Mouse (Mus musculus): Measurements from ENCODE around the gene Ehbp1. TPM values are rescaled to one million over a fixed set of nuclear protein-coding genes. Genes with fewer than 3 reads are reported as not detected.

Ehbp1 gene
- polyA plus RNA-seq, 1 experiment: 2.5 TPM

GRCm38 (mm10) chr11:22180146-22180545 lies 161.9 kb downstream of the Ehbp1 start:
- no peak for DNase-seq
- Histone ChIP-seq H3K36me3 (ENCODE audit: control insufficient read depth, insufficient read depth, low read length) (no peaks in the 10 kb centered on the region), H3K27ac (ENCODE audit: insufficient read depth, low read depth, low read length) (no peak overlapping the region)

GRCm38 (mm10) chr11:22178569-22178968 lies 163.5 kb downstream of the Ehbp1 start:
- no peak overlapping the region for H3K4me3 ChIP-seq (ENCODE audit: insufficient read depth, low read depth, low read length)
- TF ChIP-seq CTCF (conservative IDR thresholded peaks at IDR 0.05; ENCODE audit: insufficient read depth, insufficient read length, low read depth, low read length): no peak
- TF ChIP-seq POLR2A (IDR thresholded peaks at IDR 0.05; ENCODE audit: low read depth, low read length): no peak
- no peaks in the 10 kb centered on the region for H3K4me1 ChIP-seq (ENCODE audit: control insufficient read depth, insufficient read depth, low read length)
- H3K36me3 ChIP-seq (ENCODE audit: control insufficient read depth, insufficient read depth, low read length): no peaks in the 10 kb centered on the region
- WGBS: 100% methylated on average over 1 of the region's 1 CpGs
- H3K27ac ChIP-seq (ENCODE audit: insufficient read depth, low read depth, low read length): no peak overlapping the region
- no peaks in the 10 kb centered on the region for H3K27me3 ChIP-seq (replicated peaks; ENCODE audit: control insufficient read depth, insufficient read depth, low read length)
- DNase-seq: no peak

More at GRCm38 (mm10) chr11:22180146-22180545, 161.9 kb downstream of the Ehbp1 start:
- H3K4me3 ChIP-seq (ENCODE audit: insufficient read depth, low read depth, low read length): no peak overlapping the region
- no peak for TF ChIP-seq POLR2A (IDR thresholded peaks at IDR 0.05; ENCODE audit: low read depth, low read length)
- no peak for TF ChIP-seq CTCF (conservative IDR thresholded peaks at IDR 0.05; ENCODE audit: insufficient read depth, insufficient read length, low read depth, low read length)
- H3K27me3 ChIP-seq (replicated peaks; ENCODE audit: control insufficient read depth, insufficient read depth, low read length): no peaks in the 10 kb centered on the region
- no peaks in the 10 kb centered on the region for H3K4me1 ChIP-seq (ENCODE audit: control insufficient read depth, insufficient read depth, low read length)

- H3K4me3 ChIP-seq (ENCODE audit: insufficient read depth, low read depth, low read length): no peak overlapping the region
- DNase-seq: no peak
- no peak overlapping the region for H3K27ac ChIP-seq (ENCODE audit: insufficient read depth, low read depth, low read length)
- TF ChIP-seq CTCF (conservative IDR thresholded peaks at IDR 0.05; ENCODE audit: insufficient read depth, insufficient read length, low read depth, low read length): no peak
- TF ChIP-seq POLR2A (IDR thresholded peaks at IDR 0.05; ENCODE audit: low read depth, low read length): no peak
- H3K4me1 ChIP-seq (ENCODE audit: control insufficient read depth, insufficient read depth, low read length): no peaks in the 10 kb centered on the region
- H3K36me3 ChIP-seq (ENCODE audit: control insufficient read depth, insufficient read depth, low read length): no peaks in the 10 kb centered on the region
- H3K27me3 ChIP-seq (replicated peaks; ENCODE audit: control insufficient read depth, insufficient read depth, low read length): no peaks in the 10 kb centered on the region
- WGBS: 97% methylated on average over 3 of the region's 3 CpGs
Measured at GRCm38 (mm10) chr11:22174311-22174710, 167.8 kb downstream of the Ehbp1 start.

- no peak for DNase-seq
- Histone ChIP-seq H3K36me3 (ENCODE audit: control insufficient read depth, insufficient read depth, low read length) (no peaks in the 10 kb centered on the region), H3K27me3 (replicated peaks; ENCODE audit: control insufficient read depth, insufficient read depth, low read length) (no peaks in the 10 kb centered on the region), H3K4me1 (ENCODE audit: control insufficient read depth, insufficient read depth, low read length) (no peaks in the 10 kb centered on the region), H3K27ac (ENCODE audit: insufficient read depth, low read depth, low read length) (no peak overlapping the region), H3K4me3 (ENCODE audit: insufficient read depth, low read depth, low read length) (no peak overlapping the region)
- TF ChIP-seq POLR2A (IDR thresholded peaks at IDR 0.05; ENCODE audit: low read depth, low read length) (no peak), CTCF (conservative IDR thresholded peaks at IDR 0.05; ENCODE audit: insufficient read depth, insufficient read length, low read depth, low read length) (no peak)
- WGBS: 95% methylated on average over 6 of the region's 6 CpGs
Measured at GRCm38 (mm10) chr11:22170962-22171638, 171.0 kb downstream of the Ehbp1 start.

GRCm38 (mm10) chr11:22157882-22158281 lies 184.2 kb downstream of the Ehbp1 start:
- peaks cover 3% of the 10 kb centered on the region; the same call in 1 of the 2 replicates for H3K4me1 ChIP-seq (ENCODE audit: control insufficient read depth, insufficient read depth, low read length)
- WGBS: 97% methylated on average over 4 of the region's 4 CpGs
- H3K4me3 ChIP-seq (ENCODE audit: insufficient read depth, low read depth, low read length): no peak overlapping the region
- no peaks in the 10 kb centered on the region for H3K27me3 ChIP-seq (replicated peaks; ENCODE audit: control insufficient read depth, insufficient read depth, low read length)
- H3K36me3 ChIP-seq (ENCODE audit: control insufficient read depth, insufficient read depth, low read length): no peaks in the 10 kb centered on the region
- no peak overlapping the region for H3K27ac ChIP-seq (ENCODE audit: insufficient read depth, low read depth, low read length)
- TF ChIP-seq POLR2A (IDR thresholded peaks at IDR 0.05; ENCODE audit: low read depth, low read length): no peak
- TF ChIP-seq CTCF (conservative IDR thresholded peaks at IDR 0.05; ENCODE audit: insufficient read depth, insufficient read length, low read depth, low read length): no peak
- DNase-seq: no peak

GRCm38 (mm10) chr11:22156182-22156581 lies 185.9 kb downstream of the Ehbp1 start:
- Histone ChIP-seq H3K27me3 (replicated peaks; ENCODE audit: control insufficient read depth, insufficient read depth, low read length) (no peaks in the 10 kb centered on the region), H3K4me1 (ENCODE audit: control insufficient read depth, insufficient read depth, low read length) (peaks cover 3% of the 10 kb centered on the region; the same call in 1 of the 2 replicates), H3K36me3 (ENCODE audit: control insufficient read depth, insufficient read depth, low read length) (no peaks in the 10 kb centered on the region), H3K4me3 (ENCODE audit: insufficient read depth, low read depth, low read length) (no peak overlapping the region), H3K27ac (ENCODE audit: insufficient read depth, low read depth, low read length) (no peak overlapping the region)
- no peak for TF ChIP-seq POLR2A (IDR thresholded peaks at IDR 0.05; ENCODE audit: low read depth, low read length)
- TF ChIP-seq CTCF (conservative IDR thresholded peaks at IDR 0.05; ENCODE audit: insufficient read depth, insufficient read length, low read depth, low read length): no peak
- DNase-seq: no peak
- 87% methylated on average over 2 of the region's 2 CpGs for WGBS

- Histone ChIP-seq H3K27ac (ENCODE audit: insufficient read depth, low read depth, low read length) (no peak overlapping the region), H3K27me3 (replicated peaks; ENCODE audit: control insufficient read depth, insufficient read depth, low read length) (no peaks in the 10 kb centered on the region), H3K4me1 (ENCODE audit: control insufficient read depth, insufficient read depth, low read length) (peaks cover 3% of the 10 kb centered on the region; the same call in 1 of the 2 replicates), H3K36me3 (ENCODE audit: control insufficient read depth, insufficient read depth, low read length) (no peaks in the 10 kb centered on the region), H3K4me3 (ENCODE audit: insufficient read depth, low read depth, low read length) (no peak overlapping the region)
- TF ChIP-seq POLR2A (IDR thresholded peaks at IDR 0.05; ENCODE audit: low read depth, low read length): no peak
- TF ChIP-seq CTCF (conservative IDR thresholded peaks at IDR 0.05; ENCODE audit: insufficient read depth, insufficient read length, low read depth, low read length): no peak
- peak; percentile 8 for DNase-seq
- 54% methylated on average over 3 of the region's 3 CpGs for WGBS
Measured at GRCm38 (mm10) chr11:22155366-22156095, 186.6 kb downstream of the Ehbp1 start.

Data from kidney, adult 2 months (tissue).